Mouse (Mus musculus) ES-Bruce4 (cell line): ENCODE results near the gene Elovl1. TPM values are rescaled to one million over a fixed set of nuclear protein-coding genes. Genes with fewer than 3 reads are reported as not detected.

Experiments
- H3K27ac ChIP-seq: 2 replicates; pipeline ENCODE4 v1.5.1; 2012; ENCODE audit warnings: low read length, inconsistent platforms; ENCODE audit not compliant: insufficient read depth
- H3K27me3 ChIP-seq: 2 replicates; pipeline ENCODE4 v1.6.1; 2012; ENCODE audit warnings: mild to moderate bottlenecking, low read length, inconsistent platforms; ENCODE audit not compliant: control insufficient read depth, poor library complexity, insufficient read depth, severe bottlenecking
- H3K36me3 ChIP-seq: 2 replicates; pipeline ENCODE4 v1.6.1; 2012; ENCODE audit warnings: inconsistent platforms, mild to moderate bottlenecking, low read length, moderate library complexity; ENCODE audit not compliant: control insufficient read depth, poor library complexity, insufficient read depth, severe bottlenecking
- H3K4me1 ChIP-seq: one replicate; pipeline ENCODE4 v1.8.1; 2011; ENCODE audit warnings: low read length; ENCODE audit not compliant: control insufficient read depth, insufficient read depth
- H3K4me3 ChIP-seq: 2 replicates; pipeline ENCODE4 v1.5.1; 2011; ENCODE audit warnings: low read depth, mild to moderate bottlenecking, low read length
- H3K9ac ChIP-seq: 2 replicates; pipeline ENCODE4 v1.6.1; 2012; ENCODE audit warnings: low read depth, mild to moderate bottlenecking, inconsistent platforms; ENCODE audit not compliant: poor library complexity, severe bottlenecking
- H3K9me3 ChIP-seq: replicated peaks from 2 replicates; pipeline ENCODE4 v1.6.1; 2012; ENCODE audit warnings: mild to moderate bottlenecking, low read length, inconsistent platforms; ENCODE audit not compliant: control insufficient read depth, poor library complexity, insufficient read depth, severe bottlenecking
- CTCF ChIP-seq: IDR thresholded peaks from one replicate; pipeline ENCODE4 v1.8.1; 2011; ENCODE audit warnings: low read depth, low read length
- EP300 ChIP-seq: IDR thresholded peaks from 2 replicates; pipeline ENCODE4 v1.6.1; 2011; ENCODE audit warnings: low read depth, low read length; ENCODE audit not compliant: insufficient read depth
- POLR2A ChIP-seq: IDR thresholded peaks from one replicate; pipeline ENCODE4 v1.8.1; 2011; ENCODE audit warnings: low read length; ENCODE audit not compliant: insufficient read depth
- polyA plus RNA-seq: library from polyadenylated mRNA; stranded (reverse); fragments of >200 nt; gene quantifications from 2 replicates; pipeline ENCODE4 v1.2.4, GENCODE M21; 2011; ENCODE audit warnings: low read depth; ENCODE audit not compliant: missing spikeins, insufficient read depth, insufficient read length

Gene Elovl1
- polyA plus RNA-seq, 1 experiment, result 53.5 TPM

DNA sequence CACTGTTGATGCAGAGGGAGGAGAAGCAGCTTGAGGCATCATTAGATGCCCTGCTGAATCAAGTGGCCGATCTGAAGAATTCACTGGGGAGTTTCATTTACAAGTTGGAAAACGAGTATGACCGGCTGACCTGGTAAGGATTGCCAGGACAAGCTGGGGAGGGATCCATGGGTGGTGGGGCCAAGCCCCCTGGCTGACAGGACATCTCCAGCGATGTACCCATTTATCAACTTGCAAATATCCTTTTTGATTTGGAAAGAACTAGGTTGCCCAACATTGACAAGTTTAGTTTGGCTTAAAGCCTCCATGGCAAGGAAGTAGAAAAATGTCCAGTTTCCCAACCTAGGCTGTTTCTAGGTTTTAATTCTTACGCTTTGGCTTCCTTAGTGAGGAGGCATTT is 17.0 kb upstream of the Elovl1 start:
- Histone ChIP-seq H3K4me1 (no peaks in the 10 kb centered on the region), H3K27ac (no peak overlapping the region), H3K9ac (no peak overlapping the region), H3K9me3 (no peaks in the 10 kb centered on the region), H3K27me3 (no peaks in the 10 kb centered on the region), H3K36me3 (peaks cover 24% of the 10 kb centered on the region), H3K4me3 (no peak overlapping the region)
- TF ChIP-seq CTCF, result no peak
- TF ChIP-seq POLR2A, result no peak
- no peak for TF ChIP-seq EP300

DNA sequence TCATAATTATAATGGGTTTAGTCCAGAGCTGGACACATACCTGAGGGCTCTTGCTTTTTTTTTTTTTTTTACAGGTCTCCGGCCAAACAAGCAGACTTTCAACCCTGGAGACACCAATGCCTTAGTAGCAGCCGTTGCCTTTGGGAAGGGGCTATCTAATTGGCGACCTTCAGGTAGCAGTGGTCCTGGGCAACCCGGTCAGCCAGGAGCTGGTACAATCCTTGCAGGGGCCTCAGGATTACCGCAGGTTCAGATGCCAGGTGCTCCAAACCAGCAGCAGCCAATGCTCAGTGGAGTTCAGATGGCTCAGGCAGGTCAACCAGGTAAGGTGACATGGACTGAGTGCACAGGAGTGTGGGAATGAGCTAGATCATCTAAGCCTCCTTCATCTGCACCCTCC is 14.3 kb upstream of the Elovl1 start:
- Histone ChIP-seq H3K27ac (no peak overlapping the region), H3K27me3 (no peaks in the 10 kb centered on the region), H3K9ac (no peak overlapping the region), H3K36me3 (peaks cover 27% of the 10 kb centered on the region), H3K4me1 (no peaks in the 10 kb centered on the region), H3K4me3 (no peak overlapping the region), H3K9me3 (no peaks in the 10 kb centered on the region)
- TF ChIP-seq EP300 (no peak), POLR2A (no peak), CTCF (no peak)

DNA sequence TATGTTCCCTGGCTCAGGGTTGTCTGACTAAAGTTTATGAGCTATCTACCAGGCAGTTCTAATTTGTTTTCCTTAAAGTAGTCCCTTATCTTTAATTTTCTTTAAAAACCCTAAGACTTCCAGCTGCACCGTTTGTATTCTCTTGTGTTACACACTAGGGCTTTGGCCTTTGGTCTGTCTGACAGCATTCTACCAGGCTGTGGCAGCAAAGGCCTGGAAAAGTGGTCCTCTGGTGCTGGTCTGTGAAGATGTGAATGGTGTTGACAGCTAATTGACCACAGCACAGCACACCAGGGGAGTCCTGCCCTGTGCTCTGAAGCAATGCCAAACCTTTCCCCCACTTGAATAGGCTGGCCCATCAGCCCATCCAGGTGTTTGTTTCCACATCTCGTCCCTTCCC is 12.1 kb upstream of the Elovl1 start:
- Histone ChIP-seq H3K36me3 (peaks cover 29% of the 10 kb centered on the region), H3K4me3 (no peak overlapping the region), H3K27me3 (no peaks in the 10 kb centered on the region), H3K27ac (no peak overlapping the region), H3K9ac (no peak overlapping the region), H3K4me1 (no peaks in the 10 kb centered on the region), H3K9me3 (no peaks in the 10 kb centered on the region)
- no peak for TF ChIP-seq CTCF

DNA sequence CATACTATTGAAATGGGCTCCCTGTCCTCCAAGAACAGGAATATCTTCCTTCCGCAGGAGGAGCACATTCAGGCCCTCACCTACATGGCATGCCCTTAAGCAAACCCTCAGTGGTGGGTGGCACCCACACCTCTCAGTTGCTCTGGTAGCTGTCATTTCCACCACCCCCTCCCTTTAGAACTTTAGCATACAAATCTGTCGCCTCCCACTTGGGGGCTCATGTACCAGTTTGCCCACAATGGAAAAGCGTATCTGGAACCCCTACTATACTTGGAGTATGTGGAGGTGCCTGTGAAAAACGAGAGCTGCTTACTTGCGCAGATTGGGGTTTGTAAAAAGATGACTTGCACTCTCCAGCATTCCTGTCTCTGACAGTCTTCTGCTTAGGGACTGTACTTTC is 11.6 kb upstream of the Elovl1 start:
- TF ChIP-seq POLR2A (no peak), CTCF (no peak), EP300 (no peak)
- peaks cover 29% of the 10 kb centered on the region for H3K36me3 ChIP-seq
- H3K27ac ChIP-seq, result no peak overlapping the region
- H3K9ac ChIP-seq, result no peak overlapping the region
- H3K4me1 ChIP-seq, result no peaks in the 10 kb centered on the region
- H3K9me3 ChIP-seq, result no peaks in the 10 kb centered on the region
- no peaks in the 10 kb centered on the region for H3K27me3 ChIP-seq
- no peak overlapping the region for H3K4me3 ChIP-seq

GRCm38 (mm10) chr4:118417112-118417797 is 10.6 kb upstream of the Elovl1 start:
- no peaks in the 10 kb centered on the region for H3K4me1 ChIP-seq

DNA sequence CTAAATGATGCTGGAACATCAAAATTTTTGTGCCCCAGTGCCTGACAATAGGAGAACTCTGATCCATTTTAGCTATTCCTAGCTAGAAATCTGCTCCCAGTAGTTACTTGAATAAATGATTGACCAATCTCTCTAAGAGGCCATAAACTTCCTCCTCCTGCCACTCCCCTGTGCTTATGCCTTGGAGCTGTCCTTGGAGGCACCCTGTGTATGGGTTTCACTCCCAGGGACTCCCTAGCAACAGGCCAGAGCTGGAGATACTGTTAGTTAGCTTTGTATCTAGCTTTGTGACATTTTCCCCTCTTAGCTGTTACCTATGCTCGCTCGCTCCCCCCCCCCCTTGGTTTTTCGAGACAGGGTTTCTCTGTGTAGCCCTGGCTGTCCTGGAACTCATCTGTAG is 6.5 kb upstream of the Elovl1 start:
- Histone ChIP-seq H3K27me3 (no peaks in the 10 kb centered on the region), H3K9ac (no peak overlapping the region), H3K4me1 (no peaks in the 10 kb centered on the region), H3K27ac (no peak overlapping the region), H3K36me3 (peaks cover 5% of the 10 kb centered on the region; the same call in 1 of the 2 replicates), H3K4me3 (no peak overlapping the region), H3K9me3 (no peaks in the 10 kb centered on the region)
- no peak for TF ChIP-seq EP300
- TF ChIP-seq POLR2A, result no peak
- no peak for TF ChIP-seq CTCF

More at GRCm38 (mm10) chr4:118417112-118417797, 10.6 kb upstream of the Elovl1 start:
- Histone ChIP-seq H3K9ac (no peak overlapping the region), H3K27ac (no peak overlapping the region), H3K9me3 (no peaks in the 10 kb centered on the region), H3K27me3 (no peaks in the 10 kb centered on the region), H3K36me3 (peaks cover 25% of the 10 kb centered on the region), H3K4me3 (no peak overlapping the region)
- TF ChIP-seq POLR2A, result no peak
